Mouse (Mus musculus) bone marrow macrophage, adult 2 months (primary cell): ENCODE measurements around the gene AL731706.2.

Source experiments
- CTCF ChIP-seq: IDR thresholded peaks from 2 replicates; pipeline ENCODE4 v1.5.1; 2012; ENCODE audit warnings: low read depth, mild to moderate bottlenecking, low read length, moderate library complexity
- POLR2A ChIP-seq: IDR thresholded peaks from 2 replicates; pipeline ENCODE4 v1.6.1; 2012; ENCODE audit warnings: mild to moderate bottlenecking, low read depth, low read length, borderline replicate concordance

- TF ChIP-seq CTCF (no peak), POLR2A (no peak)
Measured at GRCm38 (mm10) chr2:136913021-136913420, 27.5 kb upstream of the AL731706.2 start.
